Mouse (Mus musculus): Measurements from ENCODE around the gene Agl.

DNA sequence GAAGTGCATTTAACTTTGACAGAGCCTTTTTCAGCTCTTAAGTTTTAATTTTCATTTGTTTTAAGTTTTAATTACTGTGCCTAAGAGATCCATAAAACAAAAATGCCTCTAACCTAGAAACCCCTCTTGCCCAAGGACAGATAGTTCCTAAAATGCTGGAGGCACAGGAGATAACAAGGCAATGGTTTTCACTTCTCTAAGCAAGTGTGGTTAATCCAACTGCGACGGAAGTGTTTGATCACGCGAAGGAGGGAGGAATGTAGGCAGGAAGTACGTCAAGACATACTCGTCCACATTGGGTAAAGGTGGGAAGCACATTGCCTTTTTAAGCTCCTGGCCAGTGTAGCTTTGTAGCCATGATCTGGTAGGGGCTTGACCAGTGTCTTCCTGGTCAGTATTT lies 49.6 kb upstream of the Agl start:
- TF ChIP-seq CTCF (IDR thresholded peaks at IDR 0.05; ENCODE audit: low read depth) (no peak), EP300 (IDR thresholded peaks at IDR 0.05; ENCODE audit: low read depth) (no peak)

Data from liver, embryonic 14.5 days (tissue).